Mouse (Mus musculus) embryonic facial prominence, embryonic 11.5 days (tissue): Measurements from ENCODE around the gene Slc44a3. TPM values are rescaled to one million over a fixed set of nuclear protein-coding genes. Genes with fewer than 3 reads are reported as not detected.
A peak's percentile ranks its signal among the peaks of the same experiment; 100 is the strongest.

ENCODE experiments used
- ATAC-seq: fragments of 200-750 bp; cut with Nextera tagmentation; replicated peaks from 2 replicates; pipeline ENCODE4 v1.8.0; 2017; ENCODE audit warnings: low read depth; ENCODE audit not compliant: insufficient number of reproducible peaks, low FRiP score, low TSS enrichment
- DNase-seq: peaks from one replicate; pipeline ENCODE4 v3.0.0-alpha.2; 2015; ENCODE audit warnings: low spot score
- H3K27ac ChIP-seq: fragments of 300-500 bp; sonication (generic); replicated peaks from 2 replicates; pipeline ENCODE4 v1.5.1; 2014; ENCODE audit warnings: mild to moderate bottlenecking, low read depth, low read length, control low read depth
- H3K27me3 ChIP-seq: fragments of 300-500 bp; sonication (generic); 2 replicates; pipeline ENCODE4 v1.6.1; 2014; ENCODE audit warnings: mild to moderate bottlenecking, low read length, moderate library complexity, mixed read lengths; ENCODE audit not compliant: control insufficient read depth, insufficient read depth
- H3K36me3 ChIP-seq: fragments of 300-500 bp; sonication (generic); replicated peaks from 2 replicates; pipeline ENCODE4 v1.6.1; 2014; ENCODE audit warnings: low read depth, mild to moderate bottlenecking, low read length, moderate library complexity, mixed read lengths; ENCODE audit not compliant: control insufficient read depth, insufficient read depth
- H3K4me1 ChIP-seq: fragments of 300-500 bp; sonication (generic); 2 replicates; pipeline ENCODE4 v1.6.1; 2014; ENCODE audit warnings: low read length, mixed read lengths; ENCODE audit not compliant: control insufficient read depth, insufficient read depth
- H3K4me2 ChIP-seq: fragments of 300-500 bp; sonication (generic); 2 replicates; pipeline ENCODE4 v1.6.1; 2014; ENCODE audit warnings: low read depth, mild to moderate bottlenecking, control low read depth, low read length, moderate library complexity
- H3K4me3 ChIP-seq: fragments of 300-500 bp; sonication (generic); 2 replicates; pipeline ENCODE4 v1.5.1; 2014; ENCODE audit warnings: low read depth, low read length, control low read depth
- H3K9ac ChIP-seq: fragments of 300-500 bp; sonication (generic); replicated peaks from 2 replicates; pipeline ENCODE4 v1.6.1; 2014; ENCODE audit warnings: mild to moderate bottlenecking, control low read depth, low read length
- H3K9me3 ChIP-seq: fragments of 300-500 bp; sonication (generic); replicated peaks from 2 replicates; pipeline ENCODE4 v1.6.1; 2016; ENCODE audit warnings: mild to moderate bottlenecking, low read length, inconsistent platforms, mixed read lengths; ENCODE audit not compliant: control insufficient read depth
- WGBS: fragments of 180-500 bp; shearing (Covaris S2); extraction: QIAGEN DNeasy Blood & Tissue Kit; methylation state at CpG from one replicate; pipeline ENCODE4 v1.1.7; 2014; 5-methylcytosine and 5-hydroxymethylcytosine counted together
- polyA plus RNA-seq: library from polyadenylated mRNA; unstranded; fragments of >200 nt; fragmentation: Nextera tagmentation; extraction: Ambion mirVana; gene quantifications from 2 replicates; pipeline ENCODE4 v1.2.1, GENCODE M21; 2014

Slc44a3 gene
- polyA plus RNA-seq, 1 experiment from 2014 or later: 0.32 TPM

DNA sequence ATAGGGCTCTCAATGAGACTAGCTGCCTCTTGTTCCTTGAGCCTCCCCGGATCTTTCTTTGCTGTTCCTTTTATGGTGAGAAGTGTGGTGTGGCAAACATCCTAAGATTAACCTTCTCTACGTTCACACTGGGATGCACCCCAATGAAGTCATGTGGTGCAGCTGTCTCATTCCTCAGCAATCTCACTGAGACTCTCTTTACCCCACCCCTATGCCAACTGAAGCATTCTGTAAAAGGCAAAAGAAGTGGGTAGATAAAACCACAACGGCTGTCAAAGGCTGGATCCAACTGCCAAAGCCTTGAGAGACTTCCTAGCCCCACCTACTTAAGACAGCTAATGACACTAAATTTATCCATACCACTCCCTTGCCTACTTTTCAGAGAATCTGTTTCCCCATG, 57.5 kb downstream of the Slc44a3 start:
- DNase-seq: no peak
- H3K27me3 ChIP-seq: no peaks in the 10 kb centered on the region
- no peak overlapping the region for H3K4me3 ChIP-seq
- no peak overlapping the region for H3K27ac ChIP-seq
- no peaks in the 10 kb centered on the region for H3K9me3 ChIP-seq
- H3K4me2 ChIP-seq: no peak overlapping the region
- ATAC-seq: no peak
- WGBS: 74% methylated on average over 3 of the region's 3 CpGs
- peaks cover 2% of the 10 kb centered on the region; the same call in 1 of the 2 replicates for H3K4me1 ChIP-seq
- no peaks in the 10 kb centered on the region for H3K36me3 ChIP-seq
- H3K9ac ChIP-seq: no peak overlapping the region

DNA sequence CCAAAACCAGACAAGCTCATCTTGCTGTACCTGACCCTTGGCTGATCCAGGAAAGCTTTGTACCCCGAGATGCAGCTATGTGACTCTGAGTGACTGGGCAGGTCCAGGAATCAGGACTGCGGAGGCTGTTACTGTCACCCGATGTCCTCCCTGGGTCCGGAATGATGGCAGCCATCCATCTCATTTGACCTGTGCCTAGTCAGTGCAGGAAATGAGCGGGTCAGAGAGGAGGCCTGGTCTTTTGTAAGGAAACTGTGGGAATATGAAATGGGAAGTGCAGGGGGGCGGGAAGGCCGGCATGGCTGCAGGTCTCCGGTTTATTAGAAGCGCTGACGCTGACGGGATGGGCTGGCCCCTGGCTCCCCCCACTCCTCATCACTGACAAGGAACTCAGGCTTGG, 60.5 kb downstream of the Slc44a3 start:
- peaks cover 2% of the 10 kb centered on the region for H3K4me1 ChIP-seq
- ATAC-seq (no peak), DNase-seq (no peak)
- no peak overlapping the region for H3K9ac ChIP-seq
- H3K4me2 ChIP-seq: no peak overlapping the region
- no peak overlapping the region for H3K4me3 ChIP-seq
- WGBS: 72% methylated on average over 11 of the region's 11 CpGs
- no peaks in the 10 kb centered on the region for H3K36me3 ChIP-seq
- H3K9me3 ChIP-seq: no peaks in the 10 kb centered on the region
- no peak overlapping the region for H3K27ac ChIP-seq
- H3K27me3 ChIP-seq: no peaks in the 10 kb centered on the region

- Histone ChIP-seq H3K9me3 (no peaks in the 10 kb centered on the region), H3K4me3 (no peak overlapping the region), H3K4me2 (peak overlapping the region; percentile 32), H3K27me3 (no peaks in the 10 kb centered on the region), H3K36me3 (no peaks in the 10 kb centered on the region), H3K4me1 (peaks cover 2% of the 10 kb centered on the region), H3K27ac (peak overlapping the region; percentile 87), H3K9ac (peak overlapping the region; percentile 48)
- ATAC-seq (peak; percentile 79), DNase-seq (peak; percentile 90)
- WGBS: 3% methylated on average over 12 of the region's 13 CpGs
Observed at GRCm38 (mm10) chr3:121469185-121469975, 62.8 kb downstream of the Slc44a3 start.

GRCm38 (mm10) chr3:121468136-121468535, 64.1 kb downstream of the Slc44a3 start:
- no peak for ATAC-seq
- Histone ChIP-seq H3K4me3 (no peak overlapping the region), H3K36me3 (no peaks in the 10 kb centered on the region), H3K27me3 (no peaks in the 10 kb centered on the region), H3K4me2 (no peak overlapping the region), H3K4me1 (peaks cover 2% of the 10 kb centered on the region), H3K9me3 (no peaks in the 10 kb centered on the region), H3K27ac (no peak overlapping the region), H3K9ac (no peak overlapping the region)
- DNase-seq: no peak
- WGBS: 28% methylated on average over 2 of the region's 2 CpGs

DNA sequence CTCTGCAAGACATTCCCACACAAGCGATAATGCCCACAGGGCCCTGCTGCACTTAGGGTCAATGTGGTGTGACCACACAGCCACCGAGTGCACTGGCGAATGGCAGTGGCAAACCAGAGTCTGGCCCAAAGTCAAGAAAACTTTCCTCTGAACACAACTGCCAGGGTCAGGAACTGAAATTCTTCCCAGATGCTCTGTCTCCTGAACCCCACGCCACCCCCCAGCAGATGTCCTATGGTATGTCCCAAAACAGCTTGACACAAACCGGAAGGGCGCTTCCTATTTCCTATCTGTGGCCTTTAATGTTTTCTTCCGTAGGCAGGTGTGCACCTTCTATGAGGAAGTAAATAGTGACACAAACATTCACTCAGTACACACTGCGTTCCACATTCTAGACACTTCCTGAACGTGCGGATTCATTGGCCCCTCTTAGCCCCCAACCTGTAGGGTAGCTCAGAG, 65.1 kb downstream of the Slc44a3 start:
- no peak overlapping the region for H3K4me2 ChIP-seq
- no peak overlapping the region for H3K27ac ChIP-seq
- H3K27me3 ChIP-seq: no peaks in the 10 kb centered on the region
- ATAC-seq (no peak), DNase-seq (no peak)
- H3K36me3 ChIP-seq: no peaks in the 10 kb centered on the region
- H3K4me1 ChIP-seq: peaks cover 2% of the 10 kb centered on the region
- H3K9me3 ChIP-seq: no peaks in the 10 kb centered on the region
- 47% methylated on average over 10 of the region's 10 CpGs for WGBS
- no peak overlapping the region for H3K9ac ChIP-seq
- no peak overlapping the region for H3K4me3 ChIP-seq

GRCm38 (mm10) chr3:121465795-121466194, 66.4 kb downstream of the Slc44a3 start:
- Histone ChIP-seq H3K36me3 (no peaks in the 10 kb centered on the region), H3K9me3 (no peaks in the 10 kb centered on the region), H3K4me3 (no peak overlapping the region), H3K27me3 (no peaks in the 10 kb centered on the region), H3K27ac (no peak overlapping the region), H3K4me1 (peaks cover 2% of the 10 kb centered on the region), H3K4me2 (no peak overlapping the region), H3K9ac (no peak overlapping the region)
- 51% methylated on average over 10 of the region's 10 CpGs for WGBS
- DNase-seq: no peak
- ATAC-seq: no peak

DNA sequence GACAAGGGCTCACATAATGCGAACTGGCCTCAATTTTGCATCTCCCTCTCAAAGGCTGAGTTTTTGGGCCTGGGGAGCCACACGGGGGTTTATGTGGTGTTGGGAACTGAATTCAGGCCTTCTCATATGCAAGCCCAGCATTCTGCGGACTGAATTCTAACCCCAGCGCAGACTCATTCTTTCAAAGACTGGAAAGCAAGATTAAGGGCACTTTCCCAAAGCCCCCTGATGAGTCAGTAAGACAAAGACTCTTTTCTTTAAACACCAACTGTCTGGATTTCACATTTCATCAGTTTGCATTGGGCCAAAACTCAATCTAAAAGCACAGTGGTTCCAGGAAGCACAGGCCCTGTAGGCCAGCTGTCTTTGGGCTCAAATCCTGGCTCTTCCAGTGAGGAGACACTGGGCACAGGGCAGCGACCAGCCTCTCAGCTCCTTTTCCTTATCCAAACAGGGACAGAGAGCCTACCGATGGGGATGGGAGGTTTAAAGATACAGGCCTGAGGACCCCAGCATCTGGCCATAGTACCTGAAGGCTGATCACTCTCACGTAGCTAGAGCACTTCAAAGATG, 67.4 kb downstream of the Slc44a3 start:
- 36% methylated on average over 7 of the region's 7 CpGs for WGBS
- ATAC-seq (no peak), DNase-seq (no peak)
- H3K9ac ChIP-seq: no peak overlapping the region
- H3K4me3 ChIP-seq: no peak overlapping the region
- H3K36me3 ChIP-seq: no peaks in the 10 kb centered on the region
- H3K4me1 ChIP-seq: peaks cover under 1% of the 10 kb centered on the region
- no peaks in the 10 kb centered on the region for H3K27me3 ChIP-seq
- no peak overlapping the region; the same call in 1 of the 2 replicates for H3K27ac ChIP-seq
- no peak overlapping the region for H3K4me2 ChIP-seq
- H3K9me3 ChIP-seq: no peaks in the 10 kb centered on the region

DNA sequence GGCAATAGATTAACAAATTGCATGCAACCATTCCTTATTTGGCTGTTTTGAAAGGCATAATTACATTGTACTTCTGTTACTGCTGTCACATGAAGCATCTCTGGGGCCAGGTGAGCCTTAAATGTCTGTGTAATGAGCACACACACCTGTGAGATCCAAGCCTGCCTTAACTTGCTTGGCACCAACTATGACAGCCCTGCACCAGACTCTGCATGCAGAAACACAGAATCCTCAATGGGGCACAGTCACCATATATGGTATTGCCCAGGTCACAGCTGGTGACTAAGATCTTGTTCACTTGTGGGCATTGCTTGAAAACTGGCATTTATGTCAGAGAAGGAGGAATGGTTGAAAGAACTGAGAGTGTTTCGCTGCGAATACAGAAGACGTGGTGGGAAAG, 69.4 kb downstream of the Slc44a3 start:
- peaks cover 4% of the 10 kb centered on the region; the same call in 1 of the 2 replicates for H3K36me3 ChIP-seq
- no peak overlapping the region for H3K4me2 ChIP-seq
- H3K4me1 ChIP-seq: no peaks in the 10 kb centered on the region; the same call in 1 of the 2 replicates
- ATAC-seq (no peak), DNase-seq (no peak)
- no peak overlapping the region for H3K4me3 ChIP-seq
- no peak overlapping the region for H3K9ac ChIP-seq
- H3K27ac ChIP-seq: no peak overlapping the region
- 87% methylated on average over 3 of the region's 3 CpGs for WGBS
- no peaks in the 10 kb centered on the region for H3K9me3 ChIP-seq
- H3K27me3 ChIP-seq: no peaks in the 10 kb centered on the region
